Comparison of ENCODE assay signal across 8 mouse cellular contexts in genomic region chr12:75702084-75702738, GRCm38 (mm10). TPM values are rescaled to one million over a fixed set of nuclear protein-coding genes. Genes with fewer than 3 reads are reported as not detected.
DNase-seq lines count a peak whose midpoint lies in the region; ATAC-seq and TF ChIP-seq lines count a peak whose summit lies in the region.

No protein-coding gene starts in this region.

- no peaks in the 10 kb centered on the region for H3K27me3 ChIP-seq in midbrain, embryonic 12.5 days

- H3K4me2 ChIP-seq in midbrain, embryonic 12.5 days (replicated peaks) = peak overlapping the region; percentile 38

- intact Hi-C loops in heart, postnatal 36 days (cut with DNase I) = no loop called here

- H3K27ac ChIP-seq in embryonic fibroblast, embryonic 13.5 days (ENCODE audit: insufficient read depth, low read length) = peak overlapping the region; percentile 97
- no peak overlapping the region for H3K27ac ChIP-seq in midbrain, embryonic 12.5 days (replicated peaks)

- 77% methylated on average over 14 of the region's 14 CpGs for WGBS in midbrain, embryonic 12.5 days

- peak; percentile 30 for DNase-seq in kidney, adult 9 months
- DNase-seq in kidney, adult 11 months = no peak
- peak; percentile 25 to 36 for DNase-seq in heart, postnatal 36 days
- no peak for DNase-seq in right cerebral cortex, postnatal 10 days (ENCODE audit: low spot score in 2 of 2)
- DNase-seq in embryo, embryonic 10 days (ENCODE audit: low spot score) = no peak
- DNase-seq in urinary bladder, postnatal 10 days (ENCODE audit: low spot score) = no peak

- peaks cover 4% of the 10 kb centered on the region; the same call in 1 of the 2 replicates for H3K9me3 ChIP-seq in midbrain, embryonic 12.5 days

- H3K9ac ChIP-seq in midbrain, embryonic 12.5 days (replicated peaks) = no peak overlapping the region

- no peak for ATAC-seq in midbrain, embryonic 12.5 days (ENCODE audit: low FRiP score, low read depth)

- no peak for TF ChIP-seq POLR2A in embryonic fibroblast, embryonic 13.5 days (IDR thresholded peaks at IDR 0.05; ENCODE audit: low read depth, low read length)

- H3K4me1 ChIP-seq in embryonic fibroblast, embryonic 13.5 days (ENCODE audit: control insufficient read depth, insufficient read depth, low read length) = peaks cover 4% of the 10 kb centered on the region
- peaks cover 8% of the 10 kb centered on the region; the same call in 1 of the 2 replicates for H3K4me1 ChIP-seq in midbrain, embryonic 12.5 days

- no peak for TF ChIP-seq CTCF in embryonic fibroblast, embryonic 13.5 days (IDR thresholded peaks at IDR 0.05; ENCODE audit: borderline replicate concordance, insufficient read depth, low read length)

- no peaks in the 10 kb centered on the region for H3K36me3 ChIP-seq in midbrain, embryonic 12.5 days

- no peak overlapping the region for H3K4me3 ChIP-seq in embryonic fibroblast, embryonic 13.5 days (ENCODE audit: insufficient read depth, low read length)
- no peak overlapping the region for H3K4me3 ChIP-seq in midbrain, embryonic 12.5 days

RNA-seq across cellular contexts. Expression of gene Wdr89, which starts 32.9 kb away (rescaled TPM):
- 25.5 and 32.7 TPM in 2 replicates for polyA plus RNA-seq in embryonic fibroblast, embryonic 13.5 days (2011; ENCODE audit: insufficient read length, low read depth, missing spikeins)
- 1 to 10 TPM; 2.4 to 2.9 TPM for total RNA-seq in heart, postnatal 36 days (2021)
- polyA plus RNA-seq in midbrain, embryonic 12.5 days (2016; fragmentation: Nextera tagmentation; extraction: Ambion mirVana) = 8.4 and 9.4 TPM in 2 replicates

RNA-seq across cellular contexts. Expression of gene Sgpp1, which starts 33.3 kb away (rescaled TPM):
- polyA plus RNA-seq in embryonic fibroblast, embryonic 13.5 days (2011; ENCODE audit: insufficient read length, low read depth, missing spikeins) = 27.9 TPM in 2 replicates
- 10 to 100 TPM; 19.8 to 20.4 TPM for total RNA-seq in heart, postnatal 36 days (2021)
- 8.5 and 10.6 TPM in 2 replicates for polyA plus RNA-seq in midbrain, embryonic 12.5 days (2016; fragmentation: Nextera tagmentation; extraction: Ambion mirVana)

Comparison
In these comparisons a context has a peak if more than half of its experiments do, and no peak if none do; other contexts are left out.
1. DNase-seq: peak in kidney, adult 9 months (single experiment) and heart, postnatal 36 days (2 of 2); none in kidney, adult 11 months (single experiment), right cerebral cortex, postnatal 10 days (0 of 2), embryo, embryonic 10 days (single experiment) and urinary bladder, postnatal 10 days (single experiment).